Mouse (Mus musculus) heart, postnatal 10 days (tissue): ENCODE results near the gene 4931406C07Rik. TPM values are rescaled to one million over a fixed set of nuclear protein-coding genes. Genes with fewer than 3 reads are reported as not detected.

Experiments
- DNase-seq, 2 experiments: peaks; one replicate each; pipeline ENCODE4 v3.0.0; 2021
- intact Hi-C: fragments of 180-260 bp; cut with DNase I; formaldehyde crosslinking; loops from one replicate; pipeline ENCODE4 v1.15.1; 2025
- microRNA-seq, 2 experiments: library from miRNA; unstranded; fragments of <30 nt; microRNA quantifications; one replicate each; pipeline ENCODE4 v1.2.0; 2022
- total RNA-seq, 2 experiments: library from RNA; stranded (reverse); gene quantifications; 2 replicates each; pipeline ENCODE4 v1.2.3; 2021

4931406C07Rik gene
- total RNA-seq, 2 experiments from 2014 or later = 12.9 to 20.4 TPM

GRCm38 (mm10) chr9:15240006-15240405, 66.2 kb downstream of the 4931406C07Rik start:
- intact Hi-C loops = no loop called here
- DNase-seq = no peak

DNA sequence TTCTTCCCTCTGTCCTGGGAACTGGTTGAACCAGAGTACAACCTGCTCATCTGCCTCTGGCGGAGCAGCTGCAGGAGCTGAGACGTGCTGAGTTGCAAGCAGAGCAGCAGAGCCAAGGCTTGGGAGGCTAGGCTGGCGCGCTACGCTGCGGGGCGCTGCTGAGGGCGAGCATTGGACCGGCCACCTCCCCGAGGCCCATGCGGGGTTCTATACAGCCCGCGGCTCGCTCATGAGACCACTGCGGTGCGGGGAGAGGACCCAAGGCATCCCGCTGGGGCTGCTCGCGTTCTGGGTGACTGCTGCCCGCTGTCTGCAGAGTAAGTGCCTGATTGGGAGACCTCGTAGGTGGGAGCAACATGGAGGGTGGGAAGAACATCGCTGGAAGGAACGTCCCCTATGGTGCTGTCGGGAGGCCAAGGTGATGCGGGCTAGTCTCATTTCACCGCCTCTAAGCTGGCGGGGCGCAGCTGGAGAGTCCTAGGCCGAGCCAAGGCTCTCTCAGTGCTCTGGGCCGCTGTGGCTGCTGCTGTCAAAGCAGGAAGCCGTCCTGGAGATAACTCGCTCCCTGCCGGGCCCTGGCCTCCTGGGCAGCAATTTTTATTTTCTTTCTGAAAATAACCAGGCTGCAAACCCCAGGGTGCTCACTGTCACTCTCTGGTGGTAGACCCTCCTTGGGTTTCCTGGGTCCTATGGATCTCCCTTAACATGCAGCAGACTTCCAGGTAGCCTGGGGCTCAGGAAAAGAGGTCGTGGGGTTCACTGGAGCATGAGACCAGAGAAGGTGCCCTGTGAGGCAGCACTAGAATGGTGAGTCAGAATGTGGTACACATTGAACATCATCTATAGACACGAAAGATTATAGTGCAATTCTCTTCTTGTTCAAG, 67.0 kb downstream of the 4931406C07Rik start, which contains the start of gene Vstm5:
Vstm5 (plus strand) TSS at position 4 of the 884 bp plus-strand sequence.
- intact Hi-C loops = no loop called here
- DNase-seq = peak; percentile 31 to 49

GRCm38 (mm10) chr9:15238297-15238990, 67.8 kb downstream of the 4931406C07Rik start:
- intact Hi-C loops = no loop called here
- peak in 1 of 2 experiments; percentile 3 for DNase-seq

GRCm38 (mm10) chr9:15237516-15238296, 68.5 kb downstream of the 4931406C07Rik start:
- DNase-seq = peak; percentile 13 to 29
- intact Hi-C loops = no loop called here

- no peak for DNase-seq
- intact Hi-C loops = no loop called here
These were observed 70.3 kb downstream of the 4931406C07Rik start for GRCm38 (mm10) chr9:15235986-15236385.

- intact Hi-C loops = no loop called here
- DNase-seq = no peak
These were observed 72.6 kb downstream of the 4931406C07Rik start for GRCm38 (mm10) chr9:15233604-15234003.

Small RNA genes within 50 kb of the gene (microRNA-seq; reads per million reads assigned to microRNA genes)
- gene Gm49349 (0 reads per million in 2 experiments), gene mmu-mir-7650 (0 to 0.24 reads per million in 2 experiments)

Other genes with a start within 250 kb of the 4931406C07Rik start
- under 1 TPM in 1 of 2 experiments, not detected in 1; 0.15 TPM for gene Hephl1, start 194.3 kb downstream of the 4931406C07Rik start, total RNA-seq
- gene Vstm5, start 67.4 kb downstream of the 4931406C07Rik start, total RNA-seq = 1 to 10 TPM; 1.0 to 1.2 TPM
- 10 to 100 TPM; 17.1 to 20.4 TPM for gene Med17, start 26.5 kb downstream of the 4931406C07Rik start, total RNA-seq
- gene Taf1d, start 234 bp downstream of the 4931406C07Rik start, total RNA-seq = 10 to 100 TPM; 35.3 to 38.4 TPM
- 10 to 100 TPM in 1 of 2 experiments, 1 to 10 TPM in 1; 9.0 to 13.1 TPM for gene Cep295, start 51.3 kb upstream of the 4931406C07Rik start, total RNA-seq
- gene Smco4, start 187.0 kb upstream of the 4931406C07Rik start, total RNA-seq = 10 to 100 TPM; 23.5 to 27.9 TPM